Mouse (Mus musculus) A20 (cell line): ENCODE measurements at regions not wholly inside any gene's neighbourhood (a gene's known extent, or its start where the extent isn't known, plus 50 kb on each side); places are given as distances from the start of the nearest gene placed in this dataset.

Experiments used
- DNase-seq: peaks from one replicate; pipeline ENCODE4 v3.0.0-alpha.2; 2011; ENCODE audit warnings: low read depth, low spot score

- no peak for DNase-seq
Measured at GRCm38 (mm10) chr12:16068940-16069339, 252.2 kb upstream of the Trib2 start.

- DNase-seq = no peak
Measured at GRCm38 (mm10) chr12:16062689-16063088, 246.0 kb upstream of the Trib2 start.

GRCm38 (mm10) chr12:16060461-16060860 is 243.7 kb upstream of the Trib2 start:
- DNase-seq = no peak

- DNase-seq = peak; percentile 43
Measured at GRCm38 (mm10) chr12:16058255-16058654, 241.5 kb upstream of the Trib2 start.

GRCm38 (mm10) chr12:16056831-16057230 is 240.1 kb upstream of the Trib2 start:
- DNase-seq = no peak

GRCm38 (mm10) chr12:16056216-16056615 is 239.5 kb upstream of the Trib2 start:
- DNase-seq = no peak

GRCm38 (mm10) chr12:16054591-16054990 is 237.9 kb upstream of the Trib2 start:
- DNase-seq = no peak

GRCm38 (mm10) chr12:16053735-16054134 is 237.0 kb upstream of the Trib2 start:
- DNase-seq = no peak

- DNase-seq = no peak
Measured at GRCm38 (mm10) chr12:16052998-16053397, 236.3 kb upstream of the Trib2 start.

- DNase-seq = no peak
Measured at GRCm38 (mm10) chr12:16052353-16052752, 235.6 kb upstream of the Trib2 start.

GRCm38 (mm10) chr12:16051439-16051838 is 234.7 kb upstream of the Trib2 start:
- no peak for DNase-seq

- peak; percentile 65 for DNase-seq
Measured at GRCm38 (mm10) chr12:16049545-16049944, 232.8 kb upstream of the Trib2 start.

- DNase-seq = no peak
Measured at GRCm38 (mm10) chr12:16046643-16047042, 229.9 kb upstream of the Trib2 start.

GRCm38 (mm10) chr12:16045791-16046494 is 229.2 kb upstream of the Trib2 start:
- no peak for DNase-seq

- no peak for DNase-seq
Measured at GRCm38 (mm10) chr12:16043466-16044214, 226.9 kb upstream of the Trib2 start.

GRCm38 (mm10) chr12:16042362-16042761 is 225.6 kb upstream of the Trib2 start:
- no peak for DNase-seq

- DNase-seq = peak; percentile 26
Measured at GRCm38 (mm10) chr12:16041129-16041528, 224.4 kb upstream of the Trib2 start.

GRCm38 (mm10) chr12:16035551-16035950 is 218.8 kb upstream of the Trib2 start:
- no peak for DNase-seq

GRCm38 (mm10) chr12:16034691-16035515 is 218.2 kb upstream of the Trib2 start:
- no peak for DNase-seq

- no peak for DNase-seq
Measured at GRCm38 (mm10) chr12:16026654-16027053, 209.9 kb upstream of the Trib2 start.

- no peak for DNase-seq
Measured at GRCm38 (mm10) chr12:16023273-16023672, 206.6 kb upstream of the Trib2 start.

GRCm38 (mm10) chr12:16021202-16021821 is 204.6 kb upstream of the Trib2 start:
- DNase-seq = no peak
